Mouse (Mus musculus) brain, embryonic 14.5 days (tissue): ENCODE measurements at regions not wholly inside any gene's neighbourhood (a gene's known extent, or its start where the extent isn't known, plus 50 kb on each side); places are given as distances from the start of the nearest gene placed in this dataset.

Source experiments
- CTCF ChIP-seq: fragments of 200-500 bp; IDR thresholded peaks from 2 replicates; pipeline ENCODE4 v1.5.1; 2012; ENCODE audit warnings: inconsistent platforms, mild to moderate bottlenecking, moderate library complexity, borderline replicate concordance; ENCODE audit not compliant: insufficient read depth, insufficient read length; ENCODE audit errors: extremely low read depth
- POLR2A ChIP-seq: fragments of 200-500 bp; IDR thresholded peaks from 2 replicates; pipeline ENCODE4 v1.6.1; 2012; ENCODE audit warnings: mild to moderate bottlenecking, inconsistent platforms, borderline replicate concordance; ENCODE audit not compliant: poor library complexity, insufficient read depth, insufficient read length, severe bottlenecking; ENCODE audit errors: extremely low read depth

DNA sequence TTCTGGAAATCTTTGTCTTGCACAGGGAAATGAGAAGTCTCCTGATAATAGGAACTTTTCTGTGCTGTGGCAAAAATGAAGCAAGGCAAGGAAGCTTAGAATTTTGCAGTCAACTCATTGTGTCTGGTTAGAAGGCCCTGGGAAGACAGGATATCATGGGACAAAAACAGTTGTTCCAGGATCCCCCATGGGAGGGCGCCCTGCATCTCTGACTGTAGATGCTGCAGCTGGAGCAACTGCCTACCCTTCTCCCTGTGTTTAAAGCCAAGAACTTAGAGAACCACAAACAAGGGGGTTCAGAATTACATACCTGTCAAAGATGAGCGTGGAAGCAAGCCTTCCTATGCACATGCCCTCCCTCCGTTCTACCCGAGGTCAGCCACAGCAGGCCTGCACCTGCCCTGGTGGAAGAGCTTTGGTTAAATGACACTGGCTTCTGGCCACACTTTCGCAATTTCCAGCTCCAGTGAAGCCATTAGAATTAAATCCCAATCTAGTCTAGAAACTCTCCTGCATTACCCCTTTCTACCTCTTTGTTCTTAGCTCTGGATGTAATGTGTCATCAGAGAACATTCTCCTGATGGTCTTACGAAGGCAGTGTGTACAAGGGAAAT lies 67.3 kb downstream of the Dact2 start:
- TF ChIP-seq CTCF (peak; percentile 35; the same call in 1 of the 2 replicates), POLR2A (no peak)
